Mouse (Mus musculus) adrenal gland, postnatal 4 days (tissue): Measurements from ENCODE around the gene Samhd1. TPM values are rescaled to one million over a fixed set of nuclear protein-coding genes. Genes with fewer than 3 reads are reported as not detected.

Experiments used
- DNase-seq, 2 experiments: peaks; one replicate each; pipeline ENCODE4 v3.0.0; 2021 to 2022; ENCODE audit warnings: low spot score in 2 of 2, mixed read lengths in 2 of 2
- total RNA-seq, 2 experiments: library from RNA; stranded (reverse); gene quantifications; 2 replicates each; pipeline ENCODE4 v1.2.3; 2021

Gene Samhd1
- total RNA-seq, 2 experiments from 2014 or later = 30.8 to 32.6 TPM

DNA sequence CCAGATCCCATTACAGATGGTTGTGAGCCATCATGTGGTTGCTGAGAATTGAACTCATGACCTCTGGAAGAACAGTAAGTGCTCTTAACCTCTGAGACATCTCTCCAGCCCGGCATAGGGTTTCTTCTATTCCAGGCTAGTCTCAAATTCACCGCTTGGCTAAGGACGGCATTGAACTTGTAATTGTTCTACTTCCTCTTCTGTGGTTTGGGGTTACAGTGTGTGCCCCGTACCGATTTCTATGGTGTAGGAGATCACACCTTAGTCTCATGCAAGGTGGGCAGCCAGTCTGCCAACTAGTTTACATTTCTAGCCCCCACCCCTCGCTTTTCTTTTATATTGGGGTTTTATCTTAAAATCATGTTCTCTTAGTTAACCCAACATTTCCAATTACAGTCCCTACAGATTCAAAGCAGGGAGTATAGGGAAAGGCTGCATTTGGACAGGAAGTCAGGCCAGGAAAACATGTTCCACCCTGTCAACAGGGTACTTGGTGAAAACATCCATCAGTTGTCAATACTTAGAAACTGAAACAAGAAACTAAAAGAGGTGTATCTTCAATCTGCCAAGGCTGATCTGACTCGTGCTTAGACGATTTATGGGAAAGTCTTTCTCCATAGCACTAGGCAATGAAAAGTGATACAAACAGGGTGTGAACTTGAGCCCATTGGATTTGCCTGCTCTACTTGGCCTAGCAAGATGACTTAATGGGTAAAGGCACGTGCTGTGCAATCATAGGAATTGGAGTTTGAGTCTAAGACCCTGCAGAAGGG is 3.1 kb upstream of the Samhd1 start:
- no peak for DNase-seq

DNA sequence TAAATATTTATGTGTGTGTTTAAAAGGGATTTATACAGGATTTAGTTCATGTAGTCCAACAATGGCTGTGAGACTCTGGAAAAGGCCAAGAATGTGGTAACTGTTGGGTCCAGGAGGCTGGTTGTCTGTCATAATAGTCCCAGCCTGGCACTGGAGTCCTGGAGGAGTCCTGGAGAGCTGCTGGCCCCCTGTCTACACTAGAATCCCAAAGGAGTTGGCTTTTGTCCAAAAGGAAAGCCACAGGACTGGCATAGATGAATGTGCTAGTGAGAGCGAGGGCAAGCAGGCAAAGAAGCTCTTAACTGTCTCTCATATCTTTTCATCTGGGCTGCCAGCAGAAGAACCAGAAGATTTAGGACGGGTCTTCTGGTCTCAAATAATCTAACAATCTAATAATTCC is 1.6 kb upstream of the Samhd1 start:
- no peak for DNase-seq

DNA sequence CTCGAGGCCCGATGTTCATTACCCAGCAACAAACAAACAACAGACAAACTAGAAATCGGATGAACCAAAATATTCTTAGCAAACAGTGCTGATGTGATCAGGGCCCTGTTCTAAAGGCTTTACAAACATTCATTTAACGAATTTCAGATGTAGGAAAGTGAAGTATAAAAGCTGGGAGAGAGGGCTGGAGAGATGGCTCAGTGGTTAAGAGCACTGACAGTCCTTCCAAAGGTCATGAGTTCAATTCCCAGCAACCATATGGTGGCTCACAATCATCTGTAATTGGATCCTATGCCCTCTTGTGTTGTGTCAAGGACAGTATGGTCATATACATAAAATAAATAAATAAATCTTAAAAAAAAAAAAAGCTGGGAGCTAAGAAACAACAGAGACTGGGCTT is 1.1 kb upstream of the Samhd1 start:
- no peak for DNase-seq

DNA sequence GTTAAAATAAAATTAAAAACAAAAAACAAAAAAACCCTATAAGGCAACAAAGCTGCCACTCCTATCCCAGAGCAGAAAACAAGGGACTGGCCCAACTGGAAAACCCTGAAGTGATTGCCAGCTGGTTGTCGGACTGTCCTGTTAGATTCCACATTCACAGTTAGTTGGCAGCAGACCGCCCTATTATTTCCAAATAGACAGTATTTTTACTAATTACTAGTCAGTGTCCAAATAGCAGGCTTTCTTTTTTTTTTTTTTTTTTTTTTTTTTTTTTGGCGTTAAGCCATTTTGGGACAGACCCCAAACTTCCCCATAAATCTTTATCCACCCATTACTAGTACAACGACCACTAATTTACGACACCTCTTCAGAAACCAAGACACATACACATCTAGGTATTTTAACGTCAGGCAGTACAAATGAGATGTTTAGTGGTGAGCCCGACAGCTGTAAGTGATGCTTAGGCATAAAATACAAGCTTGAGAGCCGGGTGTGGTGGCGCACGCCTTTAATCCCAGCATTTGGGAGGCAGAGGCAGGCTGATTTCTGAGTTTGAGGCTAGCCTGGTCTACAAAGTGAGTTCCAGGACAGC is 560 bp upstream of the Samhd1 start:
- no peak for DNase-seq

DNA sequence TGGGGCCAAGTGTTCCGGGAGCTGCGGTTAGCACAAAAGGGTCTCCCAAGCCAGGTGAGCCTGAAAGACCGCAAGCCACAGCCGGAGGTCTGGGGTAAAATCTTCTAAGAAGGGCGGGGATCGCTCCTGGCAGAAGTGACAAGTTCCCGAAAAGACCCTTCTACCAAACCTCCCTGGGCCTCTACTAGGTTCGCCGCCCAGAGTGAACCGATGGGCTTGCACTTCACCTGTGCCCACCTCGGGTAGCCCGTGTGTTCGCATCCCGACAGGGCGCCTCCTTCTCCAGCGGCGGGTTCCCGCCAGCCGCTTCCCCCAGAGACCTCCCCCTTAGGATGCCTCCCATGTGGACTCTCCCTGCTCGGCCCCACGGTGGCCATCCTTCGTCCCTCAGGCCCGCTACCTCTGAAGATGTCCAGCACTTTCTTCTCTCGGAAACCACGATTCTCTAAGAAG is 560 bp downstream of the Samhd1 start:
- peak; percentile 10 to 13 for DNase-seq

DNA sequence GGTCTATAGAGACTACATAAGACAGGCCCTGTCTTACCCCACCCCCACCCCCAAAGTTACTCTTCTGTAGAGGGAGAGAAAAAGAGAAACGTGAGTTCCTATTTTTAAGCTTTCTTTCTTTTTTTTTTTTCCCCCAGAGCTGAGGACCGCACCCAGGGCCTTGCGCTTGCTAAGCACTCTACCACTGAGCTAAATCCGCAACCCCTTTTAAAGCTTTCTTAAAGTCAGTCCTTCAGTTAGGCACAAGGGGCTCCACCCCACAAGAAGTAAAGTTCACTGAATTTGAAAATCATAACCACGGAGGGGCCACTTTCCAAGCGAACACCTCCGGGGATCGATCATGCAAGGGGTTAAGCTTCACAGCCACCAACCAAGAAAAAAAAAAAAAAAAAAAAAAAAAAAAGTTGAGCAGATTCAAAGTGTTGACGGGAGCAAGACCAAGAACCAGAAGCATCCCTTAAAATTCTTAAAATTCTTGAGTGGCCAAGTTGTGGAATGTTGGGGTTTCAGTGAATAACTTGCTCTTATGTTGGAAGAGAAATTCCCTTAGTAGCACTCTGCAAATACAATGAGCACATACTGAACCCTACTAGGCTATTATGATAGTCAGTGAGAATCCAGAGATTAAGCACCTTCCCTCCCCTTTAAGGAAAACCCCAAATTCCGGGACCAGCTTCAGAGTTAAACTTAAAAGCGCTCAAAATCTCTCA is 1.1 kb downstream of the Samhd1 start:
- DNase-seq = no peak

DNA sequence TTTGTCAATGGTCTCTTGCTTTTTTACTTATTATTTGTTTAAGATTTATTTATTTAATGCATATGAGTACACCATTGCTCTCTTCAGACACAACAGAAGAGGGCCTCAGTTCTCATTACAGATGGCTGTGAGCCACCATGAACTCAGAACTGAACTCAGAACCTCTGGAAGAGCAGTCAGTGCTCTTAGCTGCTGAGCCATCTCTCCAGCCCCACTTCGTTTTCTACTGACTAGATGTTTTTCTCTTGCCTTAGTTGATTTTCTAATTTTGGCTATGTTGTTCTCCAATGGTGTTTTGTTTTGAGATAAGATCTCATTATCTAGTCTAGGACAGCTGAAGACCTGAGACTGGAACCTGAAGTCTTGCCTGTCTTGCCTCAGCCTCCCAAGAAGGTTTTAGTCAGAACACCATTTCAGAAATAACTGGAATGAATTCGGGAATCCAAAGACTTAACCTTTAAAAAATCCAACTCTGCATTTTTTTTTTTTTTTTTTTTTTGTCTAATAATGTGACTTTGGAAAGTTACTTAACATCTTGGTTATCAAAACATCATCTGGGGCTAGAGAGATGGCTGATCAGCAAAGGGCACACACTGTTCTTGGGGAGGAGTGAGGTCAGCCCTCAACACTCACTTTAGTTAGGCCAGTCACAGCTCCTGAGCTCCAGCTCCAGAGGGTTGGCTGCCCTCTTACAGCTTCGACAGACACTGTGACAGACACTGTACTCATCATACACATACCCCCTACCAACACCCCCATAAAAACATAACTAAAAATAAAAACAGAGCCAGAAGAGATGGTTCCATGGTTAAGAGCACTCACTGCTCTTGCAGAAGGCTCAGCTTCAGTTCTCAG is 2.2 kb downstream of the Samhd1 start:
- DNase-seq = no peak

DNA sequence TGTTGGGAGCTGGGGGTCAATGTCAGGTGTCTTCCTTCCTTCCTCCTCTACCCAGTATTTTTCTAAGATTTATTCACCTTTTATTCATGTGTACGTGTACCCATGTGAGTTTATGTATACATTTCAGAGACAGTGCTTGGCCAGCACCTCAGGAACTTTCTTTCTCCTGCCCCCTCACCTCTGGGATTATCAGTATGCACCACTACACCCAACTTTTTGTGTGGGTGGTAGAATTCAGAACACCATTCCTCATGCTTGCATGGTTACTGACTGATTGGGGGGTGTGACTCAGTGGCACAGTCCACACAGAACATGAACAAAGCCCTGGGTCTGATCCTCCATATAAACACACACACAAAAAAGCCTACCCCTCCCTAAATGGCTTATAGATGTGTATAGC is 3.0 kb downstream of the Samhd1 start:
- no peak for DNase-seq

DNA sequence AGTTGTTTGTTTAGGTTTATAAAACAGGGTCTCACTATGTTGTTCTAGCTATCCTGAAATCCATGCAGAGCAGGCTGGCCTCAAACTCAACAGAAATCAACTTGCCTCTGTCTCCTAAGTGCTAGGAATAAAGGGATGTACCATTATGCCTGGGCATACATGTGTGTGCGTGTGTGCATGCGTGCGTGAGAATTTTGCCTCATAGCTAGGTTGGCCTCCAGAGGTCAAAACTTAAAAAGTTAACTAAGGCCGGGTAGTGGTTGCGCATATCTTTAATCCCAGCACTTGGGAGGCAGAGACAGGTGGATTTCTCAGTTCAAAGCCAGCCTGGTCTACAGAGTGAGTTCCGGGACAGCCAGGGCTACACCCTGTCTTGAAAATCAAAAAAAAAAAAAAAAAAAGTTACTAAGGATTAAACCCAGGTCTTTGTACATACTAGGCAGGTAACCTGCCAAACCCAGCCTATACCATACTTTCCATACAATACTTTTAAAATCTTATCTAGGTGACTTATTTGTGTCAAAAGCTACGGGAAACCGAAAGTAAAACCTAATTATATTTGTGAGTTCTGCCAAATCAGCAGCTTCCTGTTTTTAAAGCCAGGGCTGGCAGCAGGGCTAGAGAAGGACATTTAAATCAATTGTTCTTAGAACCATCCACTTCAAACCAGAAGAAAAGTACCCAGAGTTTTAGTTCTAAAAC is 4.1 kb downstream of the Samhd1 start:
- DNase-seq = no peak

DNA sequence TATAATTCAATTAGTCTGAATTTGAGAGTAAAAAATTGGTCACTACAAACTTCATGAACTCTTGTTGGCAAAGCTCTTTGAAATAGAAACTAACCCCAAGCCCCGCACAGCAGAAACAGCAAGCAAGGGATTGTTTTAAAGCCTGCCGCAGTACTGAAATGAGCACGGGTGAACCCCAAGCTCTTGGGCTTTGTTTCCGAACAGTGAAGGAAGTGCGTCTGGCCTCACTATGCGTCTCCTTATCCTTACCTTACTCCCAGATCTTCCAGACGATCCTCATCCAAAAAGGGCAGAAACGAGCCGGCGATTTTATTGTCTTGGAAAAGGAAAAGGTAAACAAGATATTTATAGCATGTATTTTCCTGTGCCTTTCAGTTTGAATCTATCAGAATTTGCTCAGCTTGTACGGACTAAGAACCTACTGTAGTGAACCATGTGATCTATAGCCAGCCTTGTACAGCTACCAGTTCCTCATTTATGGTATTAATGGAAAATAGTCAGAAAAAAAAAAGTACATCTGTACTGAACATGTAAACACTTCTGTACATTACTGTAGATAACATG is 5.4 kb downstream of the Samhd1 start:
- no peak for DNase-seq

DNA sequence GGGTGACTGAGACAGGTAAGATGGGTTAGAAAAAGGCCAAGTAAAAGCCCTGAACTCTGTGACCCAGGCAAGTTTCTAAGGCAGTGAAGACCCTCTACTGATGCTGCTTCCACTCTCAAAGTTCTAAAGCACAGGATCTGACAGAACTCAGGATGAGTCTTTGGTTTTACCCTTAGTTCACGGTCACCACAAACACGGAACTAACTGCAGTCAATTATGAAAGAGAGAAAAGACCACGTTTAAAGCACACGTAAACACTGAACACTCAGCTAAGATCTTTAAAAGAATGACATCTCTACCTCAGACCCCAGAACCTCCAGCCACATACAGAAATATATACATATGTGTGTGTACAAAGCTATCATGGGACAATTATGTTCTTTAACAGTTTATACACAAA is 6.0 kb downstream of the Samhd1 start:
- no peak for DNase-seq

DNA sequence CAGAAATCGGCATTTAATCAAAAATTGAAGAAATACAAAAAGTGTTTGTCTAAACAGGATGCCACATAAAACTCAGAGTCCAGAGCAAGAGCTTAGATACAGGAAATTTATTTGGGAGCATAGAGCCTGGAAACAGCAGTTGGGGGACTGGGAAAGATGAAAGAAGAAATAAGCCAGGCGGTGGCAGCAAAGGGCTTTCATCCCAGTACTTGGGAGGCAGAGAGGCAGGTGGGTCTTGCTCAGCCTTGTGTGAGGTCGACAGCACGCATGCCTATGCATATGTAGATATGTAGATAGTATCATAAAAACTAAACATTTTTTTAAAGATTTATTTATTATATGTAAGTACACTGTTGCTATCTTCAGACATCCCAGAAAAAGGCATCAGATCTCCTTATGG is 7.0 kb downstream of the Samhd1 start:
- DNase-seq = no peak

DNA sequence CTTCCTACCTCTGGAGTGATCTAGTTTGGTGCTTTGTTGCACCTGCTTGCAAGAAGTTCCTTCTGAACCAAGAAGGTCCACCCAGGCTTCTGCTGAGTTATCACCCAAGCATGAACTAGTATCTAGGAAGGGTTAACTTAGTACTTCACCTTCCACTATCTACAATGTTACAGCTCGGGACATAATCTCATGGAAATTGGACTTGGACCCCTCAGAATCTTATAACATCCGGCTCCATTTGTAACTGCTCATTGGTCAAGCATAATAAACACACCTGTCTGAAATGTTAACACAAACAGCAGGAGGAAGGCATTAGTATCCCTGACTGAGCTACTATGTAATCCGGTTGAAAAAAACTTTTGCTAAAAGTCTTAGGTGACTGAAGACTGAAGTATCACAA is 7.7 kb downstream of the Samhd1 start:
- DNase-seq = no peak

DNA sequence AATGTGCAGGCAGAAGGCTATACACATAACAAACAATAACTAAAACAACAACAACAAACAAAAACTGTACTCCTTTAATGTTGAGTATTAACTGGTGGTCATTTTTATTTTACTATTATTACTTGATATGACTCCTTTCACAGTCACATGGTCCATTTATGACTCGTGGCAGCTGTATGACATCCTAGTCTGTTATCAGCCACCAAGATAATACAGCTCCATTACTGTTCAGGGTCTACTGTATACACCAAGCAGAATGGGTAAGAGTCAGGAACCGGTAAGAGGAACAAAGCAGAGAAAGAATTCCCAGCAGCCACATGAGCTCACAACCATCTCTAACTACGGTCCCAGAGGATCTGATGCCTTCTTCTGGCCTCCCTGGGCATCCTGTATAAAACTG is 9.8 kb downstream of the Samhd1 start:
- no peak for DNase-seq

DNA sequence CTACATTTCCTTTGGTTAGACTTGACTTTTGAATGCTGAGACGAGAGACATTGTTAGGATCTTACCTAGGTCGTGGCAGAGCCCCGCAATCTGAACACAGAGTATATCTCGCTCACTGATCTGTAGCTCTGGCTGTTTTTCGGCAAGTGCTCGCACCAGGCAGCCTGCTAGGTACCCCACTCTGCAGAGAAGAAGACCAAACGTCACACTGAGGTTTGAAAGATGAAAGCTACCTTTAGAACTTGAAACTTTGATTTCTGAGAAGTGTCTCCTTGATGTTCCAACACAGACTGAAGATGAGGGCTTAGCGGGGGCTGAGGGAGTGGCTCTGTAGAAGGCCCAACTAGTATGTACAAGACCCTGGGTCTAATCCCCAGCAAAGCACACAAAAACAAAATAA is 13.3 kb downstream of the Samhd1 start:
- DNase-seq = no peak

DNA sequence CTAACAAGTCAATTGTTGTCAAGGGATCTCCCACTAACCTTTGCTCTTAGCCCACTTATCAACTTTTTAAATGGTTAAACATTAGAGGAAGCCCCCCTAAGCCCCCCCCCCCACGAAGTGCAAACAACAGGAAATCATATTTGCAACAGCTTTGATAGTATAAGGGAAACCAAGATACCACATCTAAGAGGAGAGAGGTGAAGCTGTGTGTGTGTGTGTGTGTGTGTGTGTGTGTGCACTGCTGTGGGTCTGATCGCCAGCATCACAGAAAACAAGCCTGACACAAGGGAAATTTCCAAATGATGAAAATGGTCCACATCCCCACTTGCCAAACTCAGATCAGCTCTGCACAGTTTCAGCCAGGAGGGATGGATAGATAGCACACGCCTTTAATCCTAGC is 16.0 kb downstream of the Samhd1 start:
- no peak for DNase-seq

DNA sequence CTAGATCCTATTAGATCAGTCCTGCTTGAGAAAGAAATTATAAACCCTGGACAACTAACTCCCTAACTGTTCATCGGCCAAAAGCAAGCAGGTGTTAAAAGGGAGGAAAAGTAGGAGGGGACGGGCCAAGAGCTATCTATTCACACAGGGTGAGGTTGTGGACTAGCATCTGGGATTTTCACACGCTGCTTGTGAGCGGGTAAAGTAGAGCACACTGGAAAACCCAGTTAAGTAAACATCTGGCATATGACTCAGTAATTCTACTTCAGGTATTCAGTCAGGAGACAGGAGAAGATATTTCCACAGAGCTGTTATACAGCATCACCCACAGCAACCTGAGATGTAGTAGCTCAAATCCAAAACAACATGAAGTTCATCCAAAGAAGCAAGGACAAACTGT is 16.5 kb downstream of the Samhd1 start:
- no peak for DNase-seq

DNA sequence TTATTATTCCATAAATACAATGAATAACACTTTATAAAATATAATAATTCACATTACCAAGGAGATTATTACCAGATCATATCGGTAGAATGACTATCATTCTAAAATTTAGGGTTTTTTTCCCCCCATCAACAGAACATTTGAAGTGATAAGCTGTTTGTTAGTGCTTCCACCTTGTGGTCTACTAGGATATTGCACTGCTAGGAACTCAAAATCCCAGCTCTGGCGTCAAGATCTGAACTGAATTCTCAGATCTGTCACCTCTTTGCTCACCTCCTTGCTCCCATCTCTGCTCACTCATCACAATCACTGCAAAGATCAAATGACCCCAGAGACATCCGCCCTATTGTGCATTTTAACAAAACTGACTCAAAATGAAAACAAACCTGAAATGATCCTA is 18.1 kb downstream of the Samhd1 start:
- DNase-seq = no peak

DNA sequence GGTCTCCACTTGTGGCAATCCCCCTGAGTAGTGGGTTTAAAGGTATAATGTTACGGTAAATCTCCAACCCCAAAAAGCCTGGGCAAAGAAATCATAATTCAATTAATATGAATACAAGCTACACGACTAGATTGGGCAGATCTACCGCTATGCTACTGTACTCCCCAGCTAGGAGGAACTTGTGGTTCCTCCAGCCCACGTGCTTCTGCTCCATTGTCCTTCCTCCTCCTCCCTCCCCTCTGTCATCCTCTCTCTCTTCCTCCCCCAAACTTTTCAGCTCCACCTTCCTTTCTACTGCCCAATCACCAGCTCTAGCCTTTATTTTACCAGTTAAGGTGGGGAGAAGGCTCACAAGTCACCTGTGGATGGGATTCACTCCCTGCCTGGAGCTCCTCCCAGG is 26.8 kb downstream of the Samhd1 start:
- no peak for DNase-seq

DNA sequence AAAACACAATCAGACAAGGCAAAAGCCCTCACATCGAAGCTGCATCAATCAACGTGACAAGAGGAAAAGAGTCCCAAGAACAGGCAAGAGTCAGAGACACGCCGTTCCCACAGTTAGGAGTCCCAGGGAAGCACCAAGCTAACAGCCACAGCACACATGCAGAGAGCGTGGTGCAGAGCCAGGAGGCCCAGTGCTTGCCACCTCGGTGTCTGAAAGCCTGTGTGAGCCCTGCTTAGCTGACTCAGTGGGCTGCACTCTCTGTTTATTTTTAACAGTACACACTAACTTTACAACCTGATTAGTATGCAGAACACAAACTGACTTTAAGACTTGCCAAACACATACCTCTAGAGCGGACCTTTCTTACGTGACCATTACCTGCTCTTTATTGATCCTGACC is 30.6 kb downstream of the Samhd1 start:
- no peak for DNase-seq

DNA sequence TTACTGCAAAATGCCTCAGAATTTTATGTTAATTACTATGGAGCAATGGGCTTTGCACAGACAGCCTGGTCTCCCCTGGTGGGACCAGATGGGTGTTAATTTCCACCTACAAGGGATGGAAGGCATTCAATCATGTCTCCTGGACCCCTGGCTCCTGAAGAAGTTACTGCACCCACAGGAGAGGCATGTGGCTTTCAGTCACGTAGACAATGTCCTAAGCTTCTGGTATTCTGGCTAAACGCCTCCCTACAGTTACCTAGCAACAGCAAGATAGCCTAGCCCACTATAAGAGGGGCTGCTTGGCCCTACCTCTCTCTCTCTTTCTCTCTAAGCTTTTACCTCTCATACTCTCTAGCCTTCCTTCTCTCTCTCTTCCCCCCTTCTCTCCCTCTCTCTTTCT is 32.8 kb downstream of the Samhd1 start:
- no peak for DNase-seq
